Mouse (Mus musculus): ENCODE data around the gene 2300002M23Rik. TPM values are rescaled to one million over a fixed set of nuclear protein-coding genes. Genes with fewer than 3 reads are reported as not detected.

Gene 2300002M23Rik
- total and polyA plus RNA-seq, 2 experiments from 2014 or later, result not detected

DNA sequence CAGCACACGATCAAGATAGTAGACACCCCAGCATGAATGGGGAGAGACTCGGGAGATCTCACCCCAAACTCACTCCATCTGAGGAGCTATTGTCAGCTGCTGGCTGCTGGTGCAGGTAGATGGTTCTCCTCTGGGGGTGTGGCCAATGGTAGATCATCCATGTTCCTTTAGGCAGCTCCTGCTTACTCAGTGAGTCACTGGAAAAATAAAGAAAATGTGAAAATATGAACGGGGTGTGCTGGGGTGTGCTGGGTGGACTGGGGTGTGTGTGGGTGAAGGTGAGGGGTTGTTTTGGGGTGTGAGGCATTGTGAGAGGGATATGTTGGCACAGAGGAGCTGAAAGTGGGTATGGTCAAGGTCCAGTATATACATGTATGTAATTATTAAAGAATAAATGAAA is 30.1 kb downstream of the 2300002M23Rik start:
- Histone ChIP-seq H3K27me3 (ENCODE audit: insufficient read depth, low read length) (no peaks in the 10 kb centered on the region; the same call in 1 of the 2 replicates), H3K4me1 (ENCODE audit: insufficient read depth) (no peaks in the 10 kb centered on the region), H3K4me3 (ENCODE audit: low read depth, low read length) (no peak overlapping the region), H3K9ac (no peak overlapping the region), H3K9me3 (ENCODE audit: low read length) (no peaks in the 10 kb centered on the region), H3K36me3 (ENCODE audit: insufficient read depth) (no peaks in the 10 kb centered on the region), H3K4me2 (ENCODE audit: low read depth) (no peak overlapping the region), H3K27ac (ENCODE audit: low read depth, low read length) (no peak overlapping the region)
- WGBS, result 97% methylated on average over 3 of the region's 3 CpGs
- TF ChIP-seq CTCF (IDR thresholded peaks at IDR 0.05; ENCODE audit: low read depth), result no peak
- DNase-seq (no peak), ATAC-seq (no peak)

- H3K4me1 ChIP-seq (ENCODE audit: insufficient read depth), result no peaks in the 10 kb centered on the region
- 71% methylated on average over 2 of the region's 2 CpGs for WGBS
- no peak for TF ChIP-seq CTCF (IDR thresholded peaks at IDR 0.05; ENCODE audit: low read depth)
These were observed 34.0 kb downstream of the 2300002M23Rik start, which contains the start of gene Sfta2 for GRCm38 (mm10) chr17:35601249-35601648. Gene Sfta2, plus strand, starts transcription at chr17:35601549.

DNA sequence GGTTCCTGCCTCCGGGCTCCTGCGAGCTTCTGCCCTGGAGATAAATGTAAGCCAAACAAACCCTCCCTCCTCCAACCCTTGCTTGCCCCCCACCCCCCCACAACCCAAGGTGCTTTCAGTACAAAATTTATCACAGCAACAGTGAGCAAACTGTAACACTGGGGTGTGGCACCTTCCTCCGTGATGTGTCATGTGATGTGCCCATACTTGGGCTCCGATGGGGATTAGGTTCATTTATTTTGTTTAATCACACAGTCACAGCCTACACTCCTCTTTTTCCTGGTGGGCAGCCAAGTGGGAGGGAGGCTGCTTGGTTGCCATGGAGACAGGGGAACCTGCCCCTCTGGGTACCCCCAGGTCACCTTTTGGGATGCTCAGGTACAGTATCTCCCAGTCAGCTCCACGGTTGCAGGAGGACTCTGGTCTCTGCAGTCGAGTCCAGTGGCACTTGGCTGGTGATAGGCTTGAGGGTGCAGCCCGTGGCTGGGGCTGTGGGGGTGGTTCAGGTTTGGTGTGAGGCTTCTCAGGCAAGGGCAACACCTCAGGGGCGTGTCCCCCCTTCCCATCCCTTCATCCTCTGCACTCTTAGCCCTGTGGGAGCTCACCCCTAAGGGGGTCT is 34.6 kb downstream of the 2300002M23Rik start:
- ATAC-seq, result no peak

More at GRCm38 (mm10) chr17:35601249-35601648, 34.0 kb downstream of the 2300002M23Rik start, which contains the start of gene Sfta2:
- Histone ChIP-seq H3K4me3 (ENCODE audit: low read depth, low read length) (no peak within 1 kb of the TSS), H3K9ac (no peak within 1 kb of the TSS), H3K4me2 (ENCODE audit: low read depth) (no peak within 1 kb of the TSS), H3K27ac (ENCODE audit: low read depth, low read length) (no peak within 1 kb of the TSS), H3K27me3 (ENCODE audit: insufficient read depth, low read length) (no peaks in the 10 kb centered on the region), H3K9me3 (ENCODE audit: low read length) (no peaks in the 10 kb centered on the region), H3K36me3 (ENCODE audit: insufficient read depth) (no peaks in the 10 kb centered on the region)
- no peak for ATAC-seq
- no peak for DNase-seq

DNA sequence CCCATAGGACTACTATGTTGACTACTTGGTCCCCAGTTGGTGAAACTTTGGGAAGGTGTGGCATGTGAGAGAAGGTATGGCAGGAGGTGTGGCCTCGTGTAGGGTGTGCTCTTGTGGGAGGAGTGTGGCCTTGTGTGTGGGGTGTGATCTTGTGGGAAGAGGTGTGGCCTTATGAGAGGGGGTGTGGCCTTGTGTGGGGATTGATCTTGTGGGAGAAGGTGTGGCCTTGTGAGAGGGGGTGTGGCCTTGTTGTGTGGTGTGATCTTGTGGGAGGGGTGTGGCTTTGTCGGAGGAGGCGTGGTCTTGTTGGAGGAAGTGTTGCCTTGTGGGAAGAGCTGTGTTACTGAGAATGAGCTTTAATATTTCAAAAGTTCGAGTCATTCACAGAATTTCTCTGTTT is 49.9 kb downstream of the 2300002M23Rik start:
- no peaks in the 10 kb centered on the region for H3K27me3 ChIP-seq (ENCODE audit: insufficient read depth, low read length)
- H3K4me1 ChIP-seq (ENCODE audit: insufficient read depth), result no peaks in the 10 kb centered on the region
- TF ChIP-seq CTCF (IDR thresholded peaks at IDR 0.05; ENCODE audit: low read depth), result no peak
- H3K9ac ChIP-seq, result no peak overlapping the region
- ATAC-seq (no peak), DNase-seq (no peak)
- H3K27ac ChIP-seq (ENCODE audit: low read depth, low read length), result no peak overlapping the region
- 82% methylated on average over 4 of the region's 4 CpGs for WGBS
- H3K36me3 ChIP-seq (ENCODE audit: insufficient read depth), result no peaks in the 10 kb centered on the region
- H3K9me3 ChIP-seq (ENCODE audit: low read length), result no peaks in the 10 kb centered on the region
- H3K4me3 ChIP-seq (ENCODE audit: low read depth, low read length), result no peak overlapping the region
- H3K4me2 ChIP-seq (ENCODE audit: low read depth), result no peak overlapping the region

More for the DNA sequence above, 34.6 kb downstream of the 2300002M23Rik start:
- DNase-seq, result no peak
- no peaks in the 10 kb centered on the region for H3K27me3 ChIP-seq (ENCODE audit: insufficient read depth, low read length)
- no peak overlapping the region for H3K9ac ChIP-seq
- H3K36me3 ChIP-seq (ENCODE audit: insufficient read depth), result no peaks in the 10 kb centered on the region
- H3K4me1 ChIP-seq (ENCODE audit: insufficient read depth), result no peaks in the 10 kb centered on the region
- H3K4me3 ChIP-seq (ENCODE audit: low read depth, low read length), result no peak overlapping the region
- H3K9me3 ChIP-seq (ENCODE audit: low read length), result no peaks in the 10 kb centered on the region
- 48% methylated on average over 8 of the region's 8 CpGs for WGBS
- H3K27ac ChIP-seq (ENCODE audit: low read depth, low read length), result no peak overlapping the region
- TF ChIP-seq CTCF (IDR thresholded peaks at IDR 0.05; ENCODE audit: low read depth), result no peak
- no peak overlapping the region for H3K4me2 ChIP-seq (ENCODE audit: low read depth)

Other genes starting within 250 kb of the 2300002M23Rik start
- 0.46 and 1.00 TPM in 2 replicates for gene H2-Q1, start 247.0 kb upstream of the 2300002M23Rik start, total RNA-seq (2014; rRNA removed)
- gene H2-Q1, start 247.0 kb upstream of the 2300002M23Rik start, polyA plus RNA-seq (2015; fragmentation: Nextera tagmentation; extraction: Ambion mirVana), result 0.45 and 0.74 TPM in 2 replicates
- 5.5 and 16.2 TPM in 2 replicates for gene H2-Q2, start 225.2 kb upstream of the 2300002M23Rik start, total RNA-seq (2014; rRNA removed)
- 4.5 and 8.0 TPM in 2 replicates for gene H2-Q2, start 225.2 kb upstream of the 2300002M23Rik start, polyA plus RNA-seq (2015; fragmentation: Nextera tagmentation; extraction: Ambion mirVana)
- gene H2-Q4, start 187.8 kb upstream of the 2300002M23Rik start, total RNA-seq (2014; rRNA removed), result 3.2 and 5.1 TPM in 2 replicates
- 0.84 and 1.3 TPM in 2 replicates for gene H2-Q4, start 187.8 kb upstream of the 2300002M23Rik start, polyA plus RNA-seq (2015; fragmentation: Nextera tagmentation; extraction: Ambion mirVana)
- 0.15 and 0.43 TPM in 2 replicates for gene H2-Q6, start 142.6 kb upstream of the 2300002M23Rik start, total RNA-seq (2014; rRNA removed)
- 0.47 and 0.80 TPM in 2 replicates for gene H2-Q6, start 142.6 kb upstream of the 2300002M23Rik start, polyA plus RNA-seq (2015; fragmentation: Nextera tagmentation; extraction: Ambion mirVana)
- gene H2-Q7, start 128.3 kb upstream of the 2300002M23Rik start, total RNA-seq (2014; rRNA removed), result 1.7 and 2.4 TPM in 2 replicates
- gene H2-Q7, start 128.3 kb upstream of the 2300002M23Rik start, polyA plus RNA-seq (2015; fragmentation: Nextera tagmentation; extraction: Ambion mirVana), result 1.6 and 3.2 TPM in 2 replicates
- gene H2-Q10, start 97.4 kb upstream of the 2300002M23Rik start, total RNA-seq (2014; rRNA removed), result 0.46 and 1.2 TPM in 2 replicates
- gene H2-Q10, start 97.4 kb upstream of the 2300002M23Rik start, polyA plus RNA-seq (2015; fragmentation: Nextera tagmentation; extraction: Ambion mirVana), result 0.29 and 0.40 TPM in 2 replicates
- gene Pou5f1, start 61.4 kb upstream of the 2300002M23Rik start, total RNA-seq (2014; rRNA removed), result not detected in 2 replicates
- not detected in 2 replicates for gene Pou5f1, start 61.4 kb upstream of the 2300002M23Rik start, polyA plus RNA-seq (2015; fragmentation: Nextera tagmentation; extraction: Ambion mirVana)
- 10.7 and 20.8 TPM in 2 replicates for gene Tcf19, start 50.6 kb upstream of the 2300002M23Rik start, total RNA-seq (2014; rRNA removed)
- gene Tcf19, start 50.6 kb upstream of the 2300002M23Rik start, polyA plus RNA-seq (2015; fragmentation: Nextera tagmentation; extraction: Ambion mirVana), result 10.8 and 11.8 TPM in 2 replicates
- 5.6 and 9.6 TPM in 2 replicates for gene Cchcr1, start 50.4 kb upstream of the 2300002M23Rik start, total RNA-seq (2014; rRNA removed)
- gene Cchcr1, start 50.4 kb upstream of the 2300002M23Rik start, polyA plus RNA-seq (2015; fragmentation: Nextera tagmentation; extraction: Ambion mirVana), result 2.5 and 3.2 TPM in 2 replicates
- 0.54 and 0.76 TPM in 2 replicates for gene Psors1c2, start 34.2 kb upstream of the 2300002M23Rik start, total RNA-seq (2014; rRNA removed)
- gene Psors1c2, start 34.2 kb upstream of the 2300002M23Rik start, polyA plus RNA-seq (2015; fragmentation: Nextera tagmentation; extraction: Ambion mirVana), result 0.29 and 0.31 TPM in 2 replicates
- 0.43 TPM in 1 of 2 replicates, not detected in the other for gene Cdsn, start 15.3 kb upstream of the 2300002M23Rik start, total RNA-seq (2014; rRNA removed)
- 0.18 and 0.20 TPM in 2 replicates for gene Cdsn, start 15.3 kb upstream of the 2300002M23Rik start, polyA plus RNA-seq (2015; fragmentation: Nextera tagmentation; extraction: Ambion mirVana)
- gene Sfta2, start 34.1 kb downstream of the 2300002M23Rik start, total RNA-seq (2014; rRNA removed), result not detected in 2 replicates
- gene Sfta2, start 34.1 kb downstream of the 2300002M23Rik start, polyA plus RNA-seq (2015; fragmentation: Nextera tagmentation; extraction: Ambion mirVana), result not detected in 2 replicates
- gene Gm9573, start 59.2 kb downstream of the 2300002M23Rik start, total RNA-seq (2014; rRNA removed), result not detected in 2 replicates
- not detected in 2 replicates for gene Gm9573, start 59.2 kb downstream of the 2300002M23Rik start, polyA plus RNA-seq (2015; fragmentation: Nextera tagmentation; extraction: Ambion mirVana)
- 0.15 TPM in 1 of 2 replicates, not detected in the other for gene Mucl3, start 76.2 kb downstream of the 2300002M23Rik start, total RNA-seq (2014; rRNA removed)
- gene Mucl3, start 76.2 kb downstream of the 2300002M23Rik start, polyA plus RNA-seq (2015; fragmentation: Nextera tagmentation; extraction: Ambion mirVana), result not detected in 2 replicates
- 29.5 and 42.0 TPM in 2 replicates for gene Vars2, start 100.1 kb downstream of the 2300002M23Rik start, total RNA-seq (2014; rRNA removed)
- 8.5 and 10.4 TPM in 2 replicates for gene Vars2, start 100.1 kb downstream of the 2300002M23Rik start, polyA plus RNA-seq (2015; fragmentation: Nextera tagmentation; extraction: Ambion mirVana)
- gene Gtf2h4, start 106.3 kb downstream of the 2300002M23Rik start, total RNA-seq (2014; rRNA removed), result 21.2 and 30.9 TPM in 2 replicates
- gene Gtf2h4, start 106.3 kb downstream of the 2300002M23Rik start, polyA plus RNA-seq (2015; fragmentation: Nextera tagmentation; extraction: Ambion mirVana), result 20.9 and 22.1 TPM in 2 replicates
- 53.0 and 59.8 TPM in 2 replicates for gene Ddr1, start 137.2 kb downstream of the 2300002M23Rik start, total RNA-seq (2014; rRNA removed)
- 37.3 and 51.2 TPM in 2 replicates for gene Ddr1, start 137.2 kb downstream of the 2300002M23Rik start, polyA plus RNA-seq (2015; fragmentation: Nextera tagmentation; extraction: Ambion mirVana)